Mouse (Mus musculus) small intestine, adult 2 months (tissue): ENCODE measurements around the gene Gm20388.

Source experiments
- CTCF ChIP-seq: fragments of 200-500 bp; IDR thresholded peaks from 2 replicates; pipeline ENCODE4 v1.5.1; 2012; ENCODE audit warnings: low read depth, mild to moderate bottlenecking, control low read depth, inconsistent platforms, low read length, moderate library complexity, mixed read lengths; ENCODE audit not compliant: insufficient replicate concordance, insufficient read length; ENCODE audit errors: extremely low read depth
- POLR2A ChIP-seq: fragments of 200-500 bp; IDR thresholded peaks from 2 replicates; pipeline ENCODE4 v1.6.1; 2012; ENCODE audit warnings: low read depth, mild to moderate bottlenecking, control low read depth, inconsistent platforms, low read length, moderate library complexity

GRCm38 (mm10) chr8:123880271-123880670, 3969.6 kb downstream of the Gm20388 start:
- TF ChIP-seq CTCF (no peak), POLR2A (no peak)
